Mouse (Mus musculus) brain, embryonic 14.5 days (tissue): ENCODE measurements at regions not wholly inside any gene's neighbourhood (a gene's known extent, or its start where the extent isn't known, plus 50 kb on each side); places are given as distances from the start of the nearest gene placed in this dataset.

Experiments
- DNase-seq: peaks from one replicate; pipeline ENCODE4 v3.0.0-alpha.2; 2011; ENCODE audit warnings: low read depth
- CTCF ChIP-seq: fragments of 200-500 bp; IDR thresholded peaks from 2 replicates; pipeline ENCODE4 v1.5.1; 2012; ENCODE audit warnings: inconsistent platforms, mild to moderate bottlenecking, moderate library complexity, borderline replicate concordance; ENCODE audit not compliant: insufficient read depth, insufficient read length; ENCODE audit errors: extremely low read depth
- POLR2A ChIP-seq: fragments of 200-500 bp; IDR thresholded peaks from 2 replicates; pipeline ENCODE4 v1.6.1; 2012; ENCODE audit warnings: mild to moderate bottlenecking, inconsistent platforms, borderline replicate concordance; ENCODE audit not compliant: poor library complexity, insufficient read depth, insufficient read length, severe bottlenecking; ENCODE audit errors: extremely low read depth

DNA sequence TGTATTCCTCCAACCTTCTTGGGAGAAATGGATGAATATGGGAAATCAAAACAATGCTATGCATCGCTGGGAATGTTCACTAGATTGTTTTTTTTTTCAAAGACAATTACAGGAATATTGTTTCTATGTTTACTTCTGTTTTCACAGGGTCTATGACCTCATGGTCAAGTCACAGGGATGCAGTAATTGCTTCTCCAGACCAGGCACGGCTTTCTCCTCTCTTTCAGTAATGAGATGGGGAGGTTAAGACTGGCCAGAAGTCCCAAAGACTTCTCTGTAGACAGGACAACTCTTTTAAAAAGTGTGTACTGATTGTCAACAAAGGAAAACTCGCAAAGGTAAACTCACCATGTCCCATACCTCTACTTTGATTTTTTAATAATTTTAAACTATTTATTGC is 631.8 kb downstream of the Dok5 start:
- TF ChIP-seq CTCF (no peak), POLR2A (no peak)
- DNase-seq = no peak

DNA sequence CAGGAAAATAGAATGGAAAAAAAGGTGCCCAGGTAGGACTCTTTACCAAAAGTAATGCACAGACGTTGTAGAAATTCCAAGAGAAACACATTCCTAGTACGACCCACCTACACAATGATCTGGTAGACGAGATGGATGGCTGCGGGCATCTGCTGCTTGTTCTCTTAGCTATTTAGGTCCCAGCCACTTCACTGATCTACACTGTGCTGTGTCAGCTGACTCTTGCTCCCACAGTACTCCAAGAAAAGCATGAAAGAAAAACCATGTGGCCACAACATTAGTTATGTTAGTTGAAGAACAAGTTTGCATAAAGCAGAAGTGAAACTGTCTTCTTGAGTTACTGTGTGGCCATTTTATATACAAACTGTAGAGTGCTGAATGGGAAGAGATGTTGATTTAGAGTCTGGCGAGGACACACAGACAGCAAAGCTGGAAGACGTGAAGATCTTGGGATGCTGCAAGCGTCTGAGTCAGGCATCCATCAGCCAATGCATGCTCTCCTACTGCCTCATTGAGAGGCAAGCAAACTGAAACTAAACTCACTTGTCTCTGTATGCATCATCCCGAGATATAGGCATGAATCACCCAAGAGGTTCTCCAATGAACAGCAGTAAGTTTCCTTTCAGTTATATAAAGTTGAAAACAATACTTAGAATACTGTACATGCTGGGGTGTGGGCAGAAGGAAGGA is 626.6 kb downstream of the Dok5 start:
- TF ChIP-seq POLR2A = no peak
- TF ChIP-seq CTCF = no peak
- DNase-seq = no peak

DNA sequence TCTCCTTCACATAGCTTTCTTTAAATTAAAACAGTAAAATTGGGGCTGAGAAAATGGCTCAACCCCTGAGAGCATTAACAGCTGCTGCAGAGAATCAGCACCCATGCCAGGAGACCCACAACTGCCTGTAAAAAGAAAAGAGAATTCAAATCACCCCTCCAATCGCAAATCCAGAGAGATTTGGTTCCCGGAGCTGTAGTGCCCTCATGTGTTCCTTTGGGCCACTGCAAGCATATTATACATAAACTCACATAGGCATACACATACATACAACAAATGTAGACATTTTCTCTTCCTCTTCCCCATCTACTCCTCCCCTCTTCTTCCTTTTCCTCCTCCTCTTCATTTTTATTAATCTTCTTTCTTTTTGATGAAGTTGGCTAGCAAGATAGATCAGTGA is 616.5 kb downstream of the Dok5 start:
- no peak for DNase-seq
- no peak for TF ChIP-seq CTCF
- TF ChIP-seq POLR2A = no peak

DNA sequence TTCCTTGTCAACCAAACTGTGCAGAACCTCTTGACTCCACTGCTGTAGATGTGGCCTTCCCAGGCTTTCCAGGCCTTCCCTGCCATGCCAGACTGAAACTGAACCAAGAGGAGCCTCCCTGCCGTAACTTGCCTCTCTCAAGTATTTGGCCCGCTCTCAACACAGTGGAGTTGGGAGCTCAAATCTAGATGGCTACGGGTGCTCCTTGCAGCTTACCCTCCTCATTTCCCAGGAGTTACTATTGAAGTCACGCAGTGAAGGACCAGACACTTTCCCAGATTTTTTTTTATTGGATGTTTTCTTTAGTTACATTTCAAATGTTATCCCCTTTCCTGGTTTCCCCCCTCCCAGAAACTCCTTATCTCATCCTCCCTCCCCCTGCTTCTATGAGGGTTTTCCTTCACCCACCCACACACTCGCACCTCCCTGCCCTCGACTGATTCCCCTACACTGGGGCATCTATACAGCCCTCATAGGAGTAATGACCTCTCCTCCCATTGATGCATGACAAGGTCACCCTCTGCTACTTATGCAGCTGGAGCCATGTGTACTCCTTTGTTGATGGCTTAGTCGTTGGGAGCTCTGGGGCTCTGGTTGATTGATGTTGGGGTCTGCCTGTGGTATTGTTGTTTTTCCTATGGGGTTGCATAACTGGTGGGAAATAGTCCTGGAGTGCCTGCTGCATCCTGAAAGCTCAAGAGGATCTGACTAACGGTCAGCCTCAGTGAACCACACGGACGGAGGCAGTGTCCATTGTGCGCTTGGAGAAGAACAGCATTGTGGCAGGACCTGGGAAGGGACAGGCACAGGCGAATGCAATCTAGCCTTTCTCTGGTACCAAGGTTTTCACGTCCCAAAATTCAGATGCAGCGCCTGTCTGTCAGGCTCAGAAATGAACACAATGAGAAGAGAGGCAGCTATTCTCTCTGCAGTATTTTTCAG is 602.5 kb downstream of the Dok5 start:
- peak; percentile 16 for DNase-seq
- TF ChIP-seq CTCF = no peak
- no peak for TF ChIP-seq POLR2A

DNA sequence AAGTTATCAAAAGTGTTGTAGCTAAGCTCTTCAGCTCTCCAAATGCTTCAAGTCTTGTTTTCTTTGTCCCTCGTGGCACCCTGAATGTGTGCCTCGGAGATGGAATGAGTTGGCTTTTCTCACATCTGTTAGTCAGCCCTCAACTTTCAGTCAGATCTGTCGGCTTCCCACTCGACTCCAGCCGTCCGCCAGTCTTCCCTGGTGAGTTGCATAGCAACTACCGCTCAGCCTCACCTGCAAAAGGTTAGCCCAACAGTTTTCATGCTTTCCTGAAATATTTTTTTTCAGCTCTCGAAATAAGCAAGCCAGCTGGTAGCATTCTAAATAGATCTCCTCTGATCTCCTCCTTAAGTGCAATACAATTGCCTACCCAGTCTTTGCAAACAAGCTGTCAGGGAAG is 601.2 kb downstream of the Dok5 start:
- DNase-seq = no peak
- TF ChIP-seq CTCF (no peak), POLR2A (no peak)

DNA sequence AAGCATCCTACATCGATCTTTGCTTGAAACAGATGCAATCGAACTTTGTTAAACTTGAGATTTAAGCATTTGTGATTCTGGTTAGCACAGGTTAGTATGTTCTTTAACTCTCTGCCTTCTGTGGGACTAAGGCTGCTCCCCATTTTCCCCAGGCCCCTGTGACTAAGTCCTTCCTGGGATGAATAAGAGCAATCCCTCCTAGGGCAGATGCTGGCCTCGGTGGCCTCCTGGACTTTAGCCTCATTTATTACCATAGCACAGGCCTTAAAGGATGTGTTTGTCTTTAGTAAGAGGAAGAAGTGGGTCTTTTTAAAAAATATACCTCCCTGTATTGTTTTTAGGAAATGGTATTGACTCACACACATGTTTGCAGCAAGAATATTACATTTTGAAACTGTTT is 599.9 kb downstream of the Dok5 start:
- no peak for DNase-seq
- TF ChIP-seq CTCF = no peak
- no peak for TF ChIP-seq POLR2A

DNA sequence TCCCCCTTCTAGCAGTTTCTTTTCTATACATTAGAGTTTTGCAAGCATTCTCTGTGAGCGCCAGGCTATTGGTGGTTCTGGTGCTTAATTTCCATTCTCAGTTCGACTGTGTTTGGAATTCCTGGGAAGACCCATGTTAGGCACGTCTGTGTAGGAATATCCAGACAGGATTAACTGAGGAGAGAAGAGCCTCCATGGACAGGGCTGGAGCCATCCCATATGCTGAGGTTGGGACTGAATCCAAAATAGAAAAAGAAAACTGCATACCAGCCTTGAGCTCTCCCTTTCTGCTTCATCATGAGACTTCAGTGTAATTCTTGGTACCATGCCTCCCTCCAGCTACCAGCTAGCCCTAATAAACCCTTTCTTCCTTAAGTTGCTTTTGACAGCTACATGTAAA is 595.3 kb downstream of the Dok5 start:
- DNase-seq = no peak
- TF ChIP-seq POLR2A = no peak

DNA sequence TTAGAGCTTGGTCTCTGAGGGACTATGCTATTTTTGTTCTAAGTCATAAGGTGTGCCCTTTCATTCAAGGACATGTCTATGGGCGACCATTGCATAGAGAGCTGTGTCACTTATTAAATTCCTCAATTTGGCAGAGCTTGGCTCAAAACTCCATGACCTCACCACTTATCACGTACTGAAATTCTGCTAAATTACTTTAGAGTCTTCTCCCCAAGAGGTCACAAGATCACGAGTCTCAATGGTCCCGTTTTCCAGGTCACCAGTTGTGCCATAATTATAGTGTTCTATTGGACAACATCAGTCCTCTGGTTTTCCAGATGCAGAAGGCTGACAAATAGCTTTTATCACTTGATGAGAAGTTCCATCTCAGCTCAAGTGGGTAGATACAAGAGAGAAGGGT is 576.9 kb downstream of the Dok5 start:
- TF ChIP-seq POLR2A (no peak), CTCF (no peak)
- no peak for DNase-seq

DNA sequence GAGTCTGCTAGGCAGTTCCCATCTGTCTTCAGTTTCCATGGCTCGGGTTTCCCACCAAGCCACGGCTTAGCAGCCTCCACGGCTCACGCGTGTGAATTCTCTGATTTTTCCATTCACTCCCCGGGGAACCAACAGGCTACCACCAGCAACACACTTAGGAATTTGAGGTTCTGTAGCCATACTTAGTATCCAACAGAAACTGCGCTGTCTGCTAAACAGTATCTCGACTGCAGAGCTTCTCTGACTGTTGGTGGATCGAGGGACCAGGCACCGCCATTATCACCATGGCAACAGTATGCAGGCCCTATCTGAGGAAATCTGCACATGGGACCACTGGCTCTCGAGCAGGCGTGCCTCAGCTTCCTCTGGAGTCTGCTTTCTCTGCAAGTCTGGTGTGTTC is 574.4 kb downstream of the Dok5 start:
- TF ChIP-seq POLR2A (no peak), CTCF (no peak)
- DNase-seq = peak; percentile 77

DNA sequence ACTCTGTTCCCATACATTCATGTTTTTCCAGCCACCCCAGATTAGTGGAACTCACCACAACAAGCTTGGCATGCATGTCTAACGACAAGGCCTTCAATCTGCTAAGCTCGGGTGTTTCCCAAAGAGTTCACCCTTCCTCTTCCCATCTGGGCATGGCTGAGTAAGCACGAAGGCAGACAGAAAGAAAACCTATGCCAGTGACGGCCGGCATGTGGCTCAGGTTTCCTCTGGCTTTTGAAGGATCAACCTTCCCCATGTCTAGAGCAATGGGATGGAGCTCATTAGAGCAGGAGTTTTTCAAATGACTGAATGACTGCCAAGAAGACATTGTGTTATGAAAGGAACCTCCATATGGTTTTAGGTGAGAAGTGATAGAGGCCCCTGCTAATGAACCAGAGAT is 566.9 kb downstream of the Dok5 start:
- no peak for TF ChIP-seq POLR2A
- TF ChIP-seq CTCF = no peak
- peak; percentile 90 for DNase-seq

DNA sequence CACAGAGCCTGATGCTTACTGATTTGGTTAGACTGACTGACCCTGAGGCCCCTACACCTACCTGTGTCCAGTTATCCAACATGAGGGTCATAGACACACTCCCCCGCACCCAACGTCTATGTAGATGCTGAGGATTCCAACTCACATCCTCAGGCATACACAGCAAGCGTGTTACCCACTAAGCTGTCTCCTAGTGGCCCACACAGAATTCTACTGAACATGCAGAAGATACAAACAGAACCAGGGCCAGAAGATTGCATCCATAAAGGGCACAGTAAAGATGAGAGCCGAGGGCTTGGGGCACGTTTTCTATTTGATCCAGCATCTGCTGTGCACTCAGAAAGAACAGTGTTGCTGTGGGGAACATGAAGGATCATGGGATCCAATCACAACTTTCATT is 564.0 kb downstream of the Dok5 start:
- no peak for DNase-seq
- TF ChIP-seq POLR2A = no peak
- no peak for TF ChIP-seq CTCF

DNA sequence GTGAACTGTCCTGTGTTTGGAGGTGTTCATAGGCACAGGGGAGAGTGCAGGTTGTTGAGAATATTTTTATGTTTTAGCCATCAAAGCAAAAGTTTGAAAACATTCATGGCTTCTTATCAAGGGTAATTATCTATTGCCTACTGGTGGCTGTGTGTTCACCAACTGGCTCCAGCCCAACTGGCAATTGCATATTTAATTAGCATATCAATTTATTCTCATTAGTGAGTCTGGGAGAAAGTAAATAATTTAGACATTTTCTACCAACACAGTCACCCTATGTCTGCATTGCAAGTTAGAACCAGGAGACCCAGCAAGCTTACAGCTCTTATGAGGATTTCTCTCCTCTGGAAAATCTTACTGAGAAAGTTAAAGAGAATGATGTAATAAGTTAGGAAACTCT is 561.0 kb downstream of the Dok5 start:
- TF ChIP-seq POLR2A (no peak), CTCF (no peak)
- peak; percentile 82 for DNase-seq
